Mouse (Mus musculus): ENCODE results near the gene Tlnrd1.

Gene Tlnrd1

GRCm38 (mm10) chr7:83844807-83845206 is 39.3 kb downstream of the Tlnrd1 start:
- no peak for ATAC-seq (ENCODE audit: low TSS enrichment)

- no peak for ATAC-seq (ENCODE audit: low TSS enrichment)
Measured at GRCm38 (mm10) chr7:83842486-83843259, 41.4 kb downstream of the Tlnrd1 start.

- no peak for ATAC-seq (ENCODE audit: low TSS enrichment)
Measured at GRCm38 (mm10) chr7:83840076-83840475, 44.0 kb downstream of the Tlnrd1 start.

- ATAC-seq (ENCODE audit: low TSS enrichment): no peak; the same call in 1 of the 2 replicates
Measured at GRCm38 (mm10) chr7:83838525-83839224, 45.4 kb downstream of the Tlnrd1 start.
